Mouse (Mus musculus): ENCODE data around the gene Ngrn. TPM values are rescaled to one million over a fixed set of nuclear protein-coding genes. Genes with fewer than 3 reads are reported as not detected.

Gene Ngrn
- polyA plus RNA-seq, 1 experiment from 2014 or later, result 68.2 TPM

DNA sequence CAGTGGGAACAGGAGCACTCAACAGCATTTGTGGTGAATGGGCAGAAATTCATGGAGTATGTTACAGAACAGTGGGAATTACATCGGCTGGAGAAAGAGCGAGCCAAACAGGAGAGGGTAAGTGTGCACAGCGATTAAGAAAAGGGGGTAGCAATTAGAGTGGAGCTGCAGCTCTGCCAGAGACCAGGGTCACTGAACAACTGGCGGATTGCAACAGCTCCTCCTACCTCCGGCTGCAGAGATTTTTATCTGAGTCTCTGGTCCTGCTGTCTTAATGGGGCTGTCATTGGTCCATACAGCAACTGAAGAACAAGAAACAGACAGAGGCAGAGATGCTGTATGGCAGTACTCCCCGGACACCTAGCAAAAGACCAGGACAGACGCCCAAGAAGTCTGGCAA lies 49.8 kb downstream of the Ngrn start:
- H3K36me3 ChIP-seq, result peaks cover 32% of the 10 kb centered on the region
- H3K4me3 ChIP-seq (replicated peaks), result no peak overlapping the region
- no peak overlapping the region for H3K4me2 ChIP-seq
- 88% methylated on average over 7 of the region's 7 CpGs for WGBS
- H3K9ac ChIP-seq (replicated peaks), result no peak overlapping the region
- H3K4me1 ChIP-seq, result no peaks in the 10 kb centered on the region
- no peak overlapping the region for H3K27ac ChIP-seq (replicated peaks)
- no peak for ATAC-seq (ENCODE audit: low FRiP score)
- no peaks in the 10 kb centered on the region for H3K27me3 ChIP-seq (replicated peaks)
- no peaks in the 10 kb centered on the region for H3K9me3 ChIP-seq (replicated peaks)

Other genes starting within 250 kb of the Ngrn start
- 11.6 and 13.9 TPM in 2 replicates for gene Zfp710, start 236.4 kb upstream of the Ngrn start, polyA plus RNA-seq (2015; fragmentation: Nextera tagmentation; extraction: Ambion mirVana)
- 200 and 267 TPM in 2 replicates for gene Idh2, start 145.8 kb upstream of the Ngrn start, polyA plus RNA-seq (2015; fragmentation: Nextera tagmentation; extraction: Ambion mirVana)
- 22.7 and 25.8 TPM in 2 replicates for gene Sema4b, start 74.4 kb upstream of the Ngrn start, polyA plus RNA-seq (2015; fragmentation: Nextera tagmentation; extraction: Ambion mirVana)
- 32.2 and 59.5 TPM in 2 replicates for gene Cib1, start 28.4 kb upstream of the Ngrn start, polyA plus RNA-seq (2015; fragmentation: Nextera tagmentation; extraction: Ambion mirVana)
- gene Gdpgp1, start 28.4 kb upstream of the Ngrn start, polyA plus RNA-seq (2015; fragmentation: Nextera tagmentation; extraction: Ambion mirVana), result 4.6 and 5.5 TPM in 2 replicates
- gene Ttll13, start 14.8 kb upstream of the Ngrn start, polyA plus RNA-seq (2015; fragmentation: Nextera tagmentation; extraction: Ambion mirVana), result 2.0 and 2.4 TPM in 2 replicates
- 27.8 and 28.9 TPM in 2 replicates for gene Vps33b, start 8.4 kb downstream of the Ngrn start, polyA plus RNA-seq (2015; fragmentation: Nextera tagmentation; extraction: Ambion mirVana)
- 23.9 and 48.7 TPM in 2 replicates for gene Prc1, start 33.2 kb downstream of the Ngrn start, polyA plus RNA-seq (2015; fragmentation: Nextera tagmentation; extraction: Ambion mirVana)
- gene Rccd1, start 63.2 kb downstream of the Ngrn start, polyA plus RNA-seq (2015; fragmentation: Nextera tagmentation; extraction: Ambion mirVana), result 11.6 and 14.6 TPM in 2 replicates
- 58.2 and 59.0 TPM in 2 replicates for gene Unc45a, start 79.8 kb downstream of the Ngrn start, polyA plus RNA-seq (2015; fragmentation: Nextera tagmentation; extraction: Ambion mirVana)
- gene Hddc3, start 81.9 kb downstream of the Ngrn start, polyA plus RNA-seq (2015; fragmentation: Nextera tagmentation; extraction: Ambion mirVana), result 20.7 and 20.8 TPM in 2 replicates
- gene Man2a2, start 110.2 kb downstream of the Ngrn start, polyA plus RNA-seq (2015; fragmentation: Nextera tagmentation; extraction: Ambion mirVana), result 25.5 and 26.9 TPM in 2 replicates
- 4.5 and 7.7 TPM in 2 replicates for gene Fes, start 126.7 kb downstream of the Ngrn start, polyA plus RNA-seq (2015; fragmentation: Nextera tagmentation; extraction: Ambion mirVana)
- gene Furin, start 144.2 kb downstream of the Ngrn start, polyA plus RNA-seq (2015; fragmentation: Nextera tagmentation; extraction: Ambion mirVana), result 5.6 and 6.2 TPM in 2 replicates

Measured in neural tube, embryonic 15.5 days (tissue).